Mouse (Mus musculus) heart, adult 11 months (tissue): ENCODE data around the gene Mterf1b.

Source experiments
- DNase-seq: peaks from one replicate; pipeline ENCODE4 v3.0.0; 2022

Gene Mterf1b

DNA sequence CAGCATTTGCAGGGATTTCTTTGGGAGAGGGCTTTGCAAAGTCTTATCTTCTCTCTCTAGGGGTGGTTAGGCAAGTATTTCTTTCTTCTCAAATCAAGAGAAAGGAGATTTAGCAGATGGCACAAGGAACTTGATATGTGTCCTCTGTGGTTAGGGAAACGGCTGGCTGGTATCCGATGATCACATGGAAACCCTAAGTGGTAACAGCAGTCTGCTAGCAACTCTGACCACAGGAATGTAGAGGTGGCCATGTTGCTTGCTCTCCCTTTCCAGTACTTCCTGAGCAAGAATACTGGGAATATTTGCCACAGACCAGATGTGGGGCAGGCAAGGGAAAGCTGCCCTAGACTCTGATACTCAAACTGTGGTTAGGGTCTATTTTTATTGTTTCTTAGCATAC lies 53.9 kb downstream of the Mterf1b start:
- no peak for DNase-seq
